10 mouse cellular contexts compared by ENCODE assay signal in genomic region chr9:22640683-22641431, GRCm38 (mm10).
DNase-seq lines count a peak whose midpoint lies in the region; TF ChIP-seq lines count a peak whose summit lies in the region.
"Had no signal": no experiment of that assay in that cellular context is flagged by ENCODE, and none has a peak within 500 bp of the region (broad histone marks: within the 10 kb centered on the region; RNA-seq: fewer than 3 reads in every experiment).

No protein-coding gene starts in this region.

- no peak for TF ChIP-seq RAD21 in CH12.LX (IDR thresholded peaks at IDR 0.05; ENCODE audit: low read depth, low read length)

- H3K4me1 ChIP-seq in CH12.LX (ENCODE audit: control insufficient read depth in 1 of 2, insufficient read depth in 2 of 2), result peaks cover 15 to 41% of the 10 kb centered on the region in 2 experiments

- TF ChIP-seq POLR2A in CH12.LX (IDR thresholded peaks at IDR 0.05; ENCODE audit: low read depth, low read length), result no peak

- H3K36me3 ChIP-seq in CH12.LX (replicated peaks in 1 of 2; ENCODE audit: control insufficient read depth in 1 of 2, insufficient read depth in 1 of 2, low read length in 1 of 2), result no peaks in the 10 kb centered on the region
- H3K36me3 ChIP-seq: neural tube, embryonic 13.5 days had no signal

- peak overlapping the region; percentile 76 for H3K27ac ChIP-seq in layer of hippocampus, adult 2 months
- H3K27ac ChIP-seq in CH12.LX (ENCODE audit: insufficient read depth, low read depth), result no peak overlapping the region
- H3K27ac ChIP-seq: neural tube, embryonic 13.5 days had no signal

- in situ Hi-C loops in CH12.LX (cut with MboI; ENCODE audit: low pct_ligation_motif_present, low pct_unique_long_range_greater_than_20kb, low sequenced_read_pairs), result no loop called here

- DNase-seq in layer of hippocampus, adult 2 months (ENCODE audit: low spot score in 2 of 2), result no peak
- DNase-seq in layer of hippocampus, postnatal 14 days (ENCODE audit: low spot score in 2 of 2), result no peak
- peak; percentile 30 to 51 for DNase-seq in B cell, adult 2 months
- peak; percentile 54 for DNase-seq in CH12.LX (ENCODE audit: extremely low read depth)
- peak; percentile 5 for DNase-seq in lung, postnatal 14 days
- no peak for DNase-seq in gastrocnemius, postnatal 4 days (ENCODE audit: low spot score in 2 of 2)
- DNase-seq in right cerebral cortex, postnatal 10 days (ENCODE audit: low spot score in 2 of 2), result no peak
- DNase-seq: cerebellum, adult 2 months; kidney, adult 11 months had no signal

- H3K27me3 ChIP-seq in CH12.LX (replicated peaks), result no peaks in the 10 kb centered on the region
- H3K27me3 ChIP-seq: neural tube, embryonic 13.5 days had no signal

- H3K9me3 ChIP-seq in CH12.LX (replicated peaks; ENCODE audit: low read length), result no peaks in the 10 kb centered on the region
- H3K9me3 ChIP-seq: neural tube, embryonic 13.5 days had no signal

- TF ChIP-seq CTCF in layer of hippocampus, adult 2 months (conservative IDR thresholded peaks at IDR 0.05), result no peak
- no peak for TF ChIP-seq CTCF in CH12.LX (conservative IDR thresholded peaks at IDR 0.05 in 1 of 2, IDR thresholded peaks at IDR 0.05 in 1 of 2; ENCODE audit: low read depth in 2 of 2, low read length in 2 of 2)

- H3K4me3 ChIP-seq in layer of hippocampus, adult 2 months, result no peak overlapping the region
- no peak overlapping the region for H3K4me3 ChIP-seq in CH12.LX (replicated peaks in 1 of 3; ENCODE audit: low read depth in 2 of 3, low read length in 2 of 3, poor library complexity in 1 of 3)
- H3K4me3 ChIP-seq: neural tube, embryonic 13.5 days had no signal

- H3K9ac ChIP-seq in CH12.LX (ENCODE audit: insufficient read depth, low read depth), result no peak overlapping the region
- H3K9ac ChIP-seq: neural tube, embryonic 13.5 days had no signal

- H3K79me2 ChIP-seq in CH12.LX (replicated peaks; ENCODE audit: control insufficient read depth, extremely low read depth, insufficient read depth, poor library complexity, severe bottlenecking), result no peaks in the 10 kb centered on the region

- H3K4me2 ChIP-seq in CH12.LX (ENCODE audit: insufficient read depth, low read depth, poor library complexity, severe bottlenecking), result peak overlapping the region; percentile 30; the same call in 1 of the 2 replicates
- H3K4me2 ChIP-seq: neural tube, embryonic 13.5 days had no signal

- TF ChIP-seq EP300 in CH12.LX (IDR thresholded peaks at IDR 0.05; ENCODE audit: low read length), result peak; percentile 52

- dilution Hi-C loops in CH12.LX (cut with MboI; ENCODE audit: extremely low pct_ligation_motif_present, extremely low pct_unique_long_range_greater_than_20kb, low sequenced_read_pairs), result no loop called here

TF ChIP-seq in CH12.LX, 34 proteins besides CTCF, POLR2A, EP300 and RAD21:
- TF ChIP-seq NRF1 (IDR thresholded peaks at IDR 0.05; ENCODE audit: low read depth, low read length) (no peak), USF1 (IDR thresholded peaks at IDR 0.05; ENCODE audit: low read depth, low read length) (no peak), ZC3H11A (IDR thresholded peaks at IDR 0.05; ENCODE audit: low read depth, low read length) (no peak), UBTF (IDR thresholded peaks at IDR 0.05; ENCODE audit: low read depth, low read length) (0 out of 2 replicates have a peak, but pooled peaks have one; percentile 29), CHD1 (IDR thresholded peaks at IDR 0.05; ENCODE audit: low read depth, low read length) (no peak), SIN3A (IDR thresholded peaks at IDR 0.05; ENCODE audit: low read length) (no peak), MEF2A (IDR thresholded peaks at IDR 0.05; ENCODE audit: borderline replicate concordance, low read depth, low read length) (peak; percentile 85), BHLHE40 (IDR thresholded peaks at IDR 0.05; ENCODE audit: low read depth, low read length) (peak; percentile 16; the same call in 1 of the 2 replicates), KAT2A (IDR thresholded peaks at IDR 0.05; ENCODE audit: insufficient replicate concordance, low read length) (no peak), TBP (conservative IDR thresholded peaks at IDR 0.05; ENCODE audit: low read depth, low read length) (0 out of 2 replicates have a peak, but pooled peaks have one; percentile 30), PAX5 (IDR thresholded peaks at IDR 0.05; ENCODE audit: low read length) (no peak)

Comparison
In these comparisons a context has a peak if more than half of its experiments do, and no peak if none do; other contexts are left out.
1. DNase-seq: peak in B cell, adult 2 months (2 of 2), CH12.LX (single experiment) and lung, postnatal 14 days (single experiment); none in layer of hippocampus, adult 2 months (0 of 2), layer of hippocampus, postnatal 14 days (0 of 2), gastrocnemius, postnatal 4 days (0 of 2) and right cerebral cortex, postnatal 10 days (0 of 2).